Mouse (Mus musculus) bone marrow, adult 2 months (tissue): ENCODE data around the gene Nr3c2.

Source experiments
- CTCF ChIP-seq: fragments of 200-500 bp; IDR thresholded peaks from 2 replicates; pipeline ENCODE4 v1.5.1; 2011; ENCODE audit warnings: low read length, control low read depth; ENCODE audit not compliant: control insufficient read depth, insufficient read depth
- POLR2A ChIP-seq: fragments of 200-500 bp; IDR thresholded peaks from 2 replicates; pipeline ENCODE4 v1.6.1; 2011; ENCODE audit warnings: low read depth, mild to moderate bottlenecking, control low read depth, low read length, borderline replicate concordance; ENCODE audit not compliant: control insufficient read depth

DNA sequence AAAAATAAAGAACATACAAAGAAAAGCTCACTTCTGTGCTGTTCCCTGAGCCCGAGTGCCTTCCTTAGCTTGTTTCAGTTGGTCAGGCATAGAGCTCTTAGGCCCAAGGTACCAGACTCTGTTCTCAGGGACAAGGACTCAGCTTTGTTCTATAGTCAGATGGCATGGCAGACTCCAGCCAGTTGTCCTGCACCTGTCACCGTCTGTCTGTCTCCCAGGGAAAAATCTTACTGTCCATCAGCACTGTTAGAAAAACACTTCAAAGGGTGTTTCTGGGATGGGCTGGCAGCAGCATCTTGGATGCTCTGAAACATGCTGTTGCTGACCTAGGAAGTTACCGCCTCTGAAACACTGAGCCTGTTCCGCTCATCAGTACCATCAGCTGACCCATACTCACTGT lies 78.7 kb downstream of the Nr3c2 start:
- no peak for TF ChIP-seq POLR2A
- no peak for TF ChIP-seq CTCF
